Mouse (Mus musculus) embryonic fibroblast, embryonic 13.5 days (primary cell): ENCODE results near the gene Tmem184b. TPM values are rescaled to one million over a fixed set of nuclear protein-coding genes. Genes with fewer than 3 reads are reported as not detected.

Source experiments
- H3K27ac ChIP-seq: 2 replicates; pipeline ENCODE4 v1.5.1; 2012; ENCODE audit warnings: low read length, control low read depth, inconsistent platforms; ENCODE audit not compliant: insufficient read depth
- H3K4me1 ChIP-seq: 2 replicates; pipeline ENCODE4 v1.6.1; 2011; ENCODE audit warnings: low read length; ENCODE audit not compliant: control insufficient read depth, insufficient read depth
- H3K4me3 ChIP-seq: 2 replicates; pipeline ENCODE4 v1.5.1; 2011; ENCODE audit warnings: mild to moderate bottlenecking, control low read depth, low read length; ENCODE audit not compliant: insufficient read depth
- CTCF ChIP-seq: IDR thresholded peaks from 2 replicates; pipeline ENCODE4 v1.5.1; 2011; ENCODE audit warnings: mild to moderate bottlenecking, control low read depth, low read length, moderate library complexity, borderline replicate concordance; ENCODE audit not compliant: insufficient read depth
- POLR2A ChIP-seq: IDR thresholded peaks from 2 replicates; pipeline ENCODE4 v1.6.1; 2011; ENCODE audit warnings: low read depth, mild to moderate bottlenecking, control low read depth, low read length, moderate library complexity
- polyA plus RNA-seq: library from polyadenylated mRNA; stranded (reverse); fragments of >200 nt; gene quantifications from 2 replicates; pipeline ENCODE4 v1.2.4, GENCODE M21; 2011; ENCODE audit warnings: low read depth; ENCODE audit not compliant: missing spikeins, insufficient read length

Tmem184b gene
- polyA plus RNA-seq, 1 experiment: 82.2 TPM

- TF ChIP-seq CTCF (no peak), POLR2A (no peak)
- H3K4me1 ChIP-seq: peaks cover 22% of the 10 kb centered on the region
- H3K4me3 ChIP-seq: peak overlapping the region; percentile 95
- H3K27ac ChIP-seq: peak overlapping the region; percentile 10; the same call in 1 of the 2 replicates
Observed at GRCm38 (mm10) chr15:79400975-79401365, 2.4 kb downstream of the Tmem184b start.

- no peak overlapping the region; the same call in 1 of the 2 replicates for H3K27ac ChIP-seq
- H3K4me3 ChIP-seq: peak overlapping the region; percentile 95; the same call in 1 of the 2 replicates
- TF ChIP-seq CTCF: no peak
- no peak for TF ChIP-seq POLR2A
- peaks cover 22% of the 10 kb centered on the region for H3K4me1 ChIP-seq
Observed at GRCm38 (mm10) chr15:79400134-79400974, 3.0 kb downstream of the Tmem184b start.

GRCm38 (mm10) chr15:79399231-79400052 is 3.9 kb downstream of the Tmem184b start:
- TF ChIP-seq CTCF: no peak
- no peak for TF ChIP-seq POLR2A
- Histone ChIP-seq H3K27ac (no peak overlapping the region), H3K4me1 (peaks cover 22% of the 10 kb centered on the region), H3K4me3 (no peak overlapping the region)

GRCm38 (mm10) chr15:79396736-79397135 is 6.6 kb downstream of the Tmem184b start:
- TF ChIP-seq CTCF: peak; percentile 29; the same call in 1 of the 2 replicates
- no peak for TF ChIP-seq POLR2A
- H3K4me1 ChIP-seq: peaks cover 24% of the 10 kb centered on the region
- H3K27ac ChIP-seq: no peak overlapping the region
- H3K4me3 ChIP-seq: no peak overlapping the region

- H3K27ac ChIP-seq: no peak overlapping the region
- TF ChIP-seq CTCF: no peak
- no peak for TF ChIP-seq POLR2A
- H3K4me3 ChIP-seq: no peak overlapping the region
- peaks cover 29% of the 10 kb centered on the region for H3K4me1 ChIP-seq
Observed at GRCm38 (mm10) chr15:79395281-79395680, 8.1 kb downstream of the Tmem184b start.

- TF ChIP-seq POLR2A (no peak), CTCF (no peak)
- no peak overlapping the region for H3K4me3 ChIP-seq
Observed at GRCm38 (mm10) chr15:79394842-79395241, 8.5 kb downstream of the Tmem184b start.

GRCm38 (mm10) chr15:79393101-79393500 is 10.3 kb downstream of the Tmem184b start:
- Histone ChIP-seq H3K4me1 (peaks cover 17% of the 10 kb centered on the region), H3K4me3 (no peak overlapping the region), H3K27ac (no peak overlapping the region)
- TF ChIP-seq POLR2A (no peak), CTCF (no peak)

More at GRCm38 (mm10) chr15:79394842-79395241, 8.5 kb downstream of the Tmem184b start:
- H3K4me1 ChIP-seq: peaks cover 24% of the 10 kb centered on the region
- no peak overlapping the region for H3K27ac ChIP-seq

- Histone ChIP-seq H3K4me3 (no peak overlapping the region), H3K27ac (0 out of 2 replicates have a peak overlapping the region, but pooled peaks have one; percentile 0), H3K4me1 (peaks cover 17% of the 10 kb centered on the region)
- no peak for TF ChIP-seq CTCF
- TF ChIP-seq POLR2A: no peak
Observed at GRCm38 (mm10) chr15:79392527-79392926, 10.8 kb downstream of the Tmem184b start.

- TF ChIP-seq CTCF: no peak
- no peak for TF ChIP-seq POLR2A
- no peak overlapping the region for H3K4me3 ChIP-seq
- H3K4me1 ChIP-seq: peaks cover 17% of the 10 kb centered on the region
- H3K27ac ChIP-seq: peak overlapping the region; percentile 23
Observed at GRCm38 (mm10) chr15:79391447-79392093, 11.8 kb downstream of the Tmem184b start.
